Mouse (Mus musculus) kidney, adult 2 months (tissue): ENCODE measurements around the gene C1qtnf12.

Source experiments
- CTCF ChIP-seq: fragments of 200-500 bp; conservative IDR thresholded peaks from 2 replicates; pipeline ENCODE4 v1.5.1; 2011; ENCODE audit warnings: low read depth, mild to moderate bottlenecking, control low read depth, low read length, moderate library complexity, mixed read lengths; ENCODE audit not compliant: insufficient read depth, insufficient read length
- POLR2A ChIP-seq: fragments of 200-500 bp; IDR thresholded peaks from one replicate; pipeline ENCODE4 v1.6.1; 2011; ENCODE audit warnings: low read depth, low read length, control low read depth

DNA sequence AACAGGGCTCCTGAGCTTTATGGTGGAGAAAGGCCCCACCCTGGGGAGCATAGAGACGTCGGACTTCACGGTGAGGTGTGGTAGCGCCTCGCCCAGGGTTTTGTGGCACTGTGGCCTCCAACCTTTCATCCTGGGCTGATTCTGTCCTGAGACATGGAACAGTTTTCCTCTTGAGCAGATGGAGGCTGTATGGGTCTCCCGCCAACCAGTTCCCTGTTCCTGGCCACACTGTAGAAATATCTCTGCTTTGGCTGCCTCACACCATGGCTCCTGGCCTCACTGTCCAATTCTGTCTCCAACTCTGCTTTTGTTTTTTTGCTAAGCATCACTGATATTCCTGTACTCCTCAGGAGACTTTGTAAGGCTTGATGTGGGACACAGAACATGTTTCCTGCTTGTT lies 6.6 kb upstream of the C1qtnf12 start:
- TF ChIP-seq POLR2A (no peak), CTCF (no peak)
